Mouse (Mus musculus): ENCODE data around the gene Ctf1. TPM values are rescaled to one million over a fixed set of nuclear protein-coding genes. Genes with fewer than 3 reads are reported as not detected.

The Ctf1 gene
- polyA plus RNA-seq, 1 experiment from 2014 or later, result 20.1 TPM

GRCm38 (mm10) chr7:127675391-127675811, 37.1 kb upstream of the Ctf1 start:
- WGBS, result 70% methylated on average over 9 of the region's 9 CpGs
- Histone ChIP-seq H3K4me2 (replicated peaks; ENCODE audit: low read depth, low read length) (no peak overlapping the region), H3K27ac (ENCODE audit: low read length) (no peak overlapping the region), H3K4me1 (ENCODE audit: control insufficient read depth, insufficient read depth, low read length) (no peaks in the 10 kb centered on the region), H3K9me3 (ENCODE audit: control insufficient read depth, low read depth, low read length) (no peaks in the 10 kb centered on the region), H3K27me3 (ENCODE audit: control insufficient read depth, insufficient read depth, low read length) (no peaks in the 10 kb centered on the region), H3K36me3 (ENCODE audit: control insufficient read depth, insufficient read depth, low read length) (no peaks in the 10 kb centered on the region), H3K9ac (replicated peaks; ENCODE audit: low read depth, low read length) (no peak overlapping the region), H3K4me3 (ENCODE audit: low read depth, low read length) (no peak overlapping the region)
- ATAC-seq (ENCODE audit: insufficient number of reproducible peaks, insufficient read depth, low FRiP score, low read depth), result peak; percentile 42; the same call in 1 of the 2 replicates

GRCm38 (mm10) chr7:127677077-127677476, 35.5 kb upstream of the Ctf1 start:
- H3K9me3 ChIP-seq (ENCODE audit: control insufficient read depth, low read depth, low read length), result no peaks in the 10 kb centered on the region
- H3K27ac ChIP-seq (ENCODE audit: low read length), result no peak overlapping the region
- no peaks in the 10 kb centered on the region for H3K27me3 ChIP-seq (ENCODE audit: control insufficient read depth, insufficient read depth, low read length)
- H3K9ac ChIP-seq (replicated peaks; ENCODE audit: low read depth, low read length), result no peak overlapping the region
- WGBS, result 66% methylated on average over 6 of the region's 6 CpGs
- no peaks in the 10 kb centered on the region for H3K4me1 ChIP-seq (ENCODE audit: control insufficient read depth, insufficient read depth, low read length)
- H3K4me3 ChIP-seq (ENCODE audit: low read depth, low read length), result no peak overlapping the region
- H3K36me3 ChIP-seq (ENCODE audit: control insufficient read depth, insufficient read depth, low read length), result no peaks in the 10 kb centered on the region
- no peak overlapping the region for H3K4me2 ChIP-seq (replicated peaks; ENCODE audit: low read depth, low read length)
- no peak for ATAC-seq (ENCODE audit: insufficient number of reproducible peaks, insufficient read depth, low FRiP score, low read depth)

- no peak overlapping the region for H3K9ac ChIP-seq (replicated peaks; ENCODE audit: low read depth, low read length)
- H3K4me3 ChIP-seq (ENCODE audit: low read depth, low read length), result no peak overlapping the region
- H3K4me2 ChIP-seq (replicated peaks; ENCODE audit: low read depth, low read length), result no peak overlapping the region
- no peaks in the 10 kb centered on the region for H3K9me3 ChIP-seq (ENCODE audit: control insufficient read depth, low read depth, low read length)
- no peak for ATAC-seq (ENCODE audit: insufficient number of reproducible peaks, insufficient read depth, low FRiP score, low read depth)
- no peaks in the 10 kb centered on the region for H3K27me3 ChIP-seq (ENCODE audit: control insufficient read depth, insufficient read depth, low read length)
- no peak overlapping the region for H3K27ac ChIP-seq (ENCODE audit: low read length)
- H3K36me3 ChIP-seq (ENCODE audit: control insufficient read depth, insufficient read depth, low read length), result no peaks in the 10 kb centered on the region
- no peaks in the 10 kb centered on the region for H3K4me1 ChIP-seq (ENCODE audit: control insufficient read depth, insufficient read depth, low read length)
- WGBS, result 92% methylated on average over 4 of the region's 4 CpGs
Observed at GRCm38 (mm10) chr7:127677609-127678008, 34.9 kb upstream of the Ctf1 start.

- no peaks in the 10 kb centered on the region for H3K9me3 ChIP-seq (ENCODE audit: control insufficient read depth, low read depth, low read length)
- no peaks in the 10 kb centered on the region for H3K36me3 ChIP-seq (ENCODE audit: control insufficient read depth, insufficient read depth, low read length)
- H3K4me2 ChIP-seq (replicated peaks; ENCODE audit: low read depth, low read length), result no peak overlapping the region
- no peaks in the 10 kb centered on the region for H3K27me3 ChIP-seq (ENCODE audit: control insufficient read depth, insufficient read depth, low read length)
- H3K9ac ChIP-seq (replicated peaks; ENCODE audit: low read depth, low read length), result no peak overlapping the region
- no peaks in the 10 kb centered on the region for H3K4me1 ChIP-seq (ENCODE audit: control insufficient read depth, insufficient read depth, low read length)
- ATAC-seq (ENCODE audit: insufficient number of reproducible peaks, insufficient read depth, low FRiP score, low read depth), result no peak
- WGBS, result 72% methylated on average over 2 of the region's 2 CpGs
- no peak overlapping the region for H3K4me3 ChIP-seq (ENCODE audit: low read depth, low read length)
- H3K27ac ChIP-seq (ENCODE audit: low read length), result no peak overlapping the region
Observed at GRCm38 (mm10) chr7:127678811-127679210, 33.7 kb upstream of the Ctf1 start.

- H3K9me3 ChIP-seq (ENCODE audit: control insufficient read depth, low read depth, low read length), result no peaks in the 10 kb centered on the region
- H3K4me1 ChIP-seq (ENCODE audit: control insufficient read depth, insufficient read depth, low read length), result peaks cover 7% of the 10 kb centered on the region
- 89% methylated on average over 13 of the region's 13 CpGs for WGBS
- H3K36me3 ChIP-seq (ENCODE audit: control insufficient read depth, insufficient read depth, low read length), result no peaks in the 10 kb centered on the region
- no peak overlapping the region for H3K9ac ChIP-seq (replicated peaks; ENCODE audit: low read depth, low read length)
- H3K4me2 ChIP-seq (replicated peaks; ENCODE audit: low read depth, low read length), result no peak overlapping the region
- H3K27me3 ChIP-seq (ENCODE audit: control insufficient read depth, insufficient read depth, low read length), result no peaks in the 10 kb centered on the region
- ATAC-seq (ENCODE audit: insufficient number of reproducible peaks, insufficient read depth, low FRiP score, low read depth), result no peak
- H3K27ac ChIP-seq (ENCODE audit: low read length), result no peak overlapping the region
- no peak overlapping the region for H3K4me3 ChIP-seq (ENCODE audit: low read depth, low read length)
Observed at GRCm38 (mm10) chr7:127680541-127680940, 32.0 kb upstream of the Ctf1 start.

- Histone ChIP-seq H3K9me3 (ENCODE audit: control insufficient read depth, low read depth, low read length) (no peaks in the 10 kb centered on the region), H3K27ac (ENCODE audit: low read length) (no peak overlapping the region), H3K9ac (replicated peaks; ENCODE audit: low read depth, low read length) (no peak overlapping the region), H3K4me3 (ENCODE audit: low read depth, low read length) (no peak overlapping the region), H3K36me3 (ENCODE audit: control insufficient read depth, insufficient read depth, low read length) (no peaks in the 10 kb centered on the region), H3K4me1 (ENCODE audit: control insufficient read depth, insufficient read depth, low read length) (peaks cover 15% of the 10 kb centered on the region), H3K27me3 (ENCODE audit: control insufficient read depth, insufficient read depth, low read length) (no peaks in the 10 kb centered on the region), H3K4me2 (replicated peaks; ENCODE audit: low read depth, low read length) (no peak overlapping the region)
- 75% methylated on average over 8 of the region's 8 CpGs for WGBS
- ATAC-seq (ENCODE audit: insufficient number of reproducible peaks, insufficient read depth, low FRiP score, low read depth), result no peak
Observed at GRCm38 (mm10) chr7:127681888-127682553, 30.5 kb upstream of the Ctf1 start.

- ATAC-seq (ENCODE audit: insufficient number of reproducible peaks, insufficient read depth, low FRiP score, low read depth), result peak; percentile 72; the same call in 1 of the 2 replicates
Observed at GRCm38 (mm10) chr7:127685304-127686018, 27.1 kb upstream of the Ctf1 start.

GRCm38 (mm10) chr7:127686740-127687449, 25.6 kb upstream of the Ctf1 start:
- no peak overlapping the region for H3K9ac ChIP-seq (replicated peaks; ENCODE audit: low read depth, low read length)
- H3K9me3 ChIP-seq (ENCODE audit: control insufficient read depth, low read depth, low read length), result no peaks in the 10 kb centered on the region
- H3K27me3 ChIP-seq (ENCODE audit: control insufficient read depth, insufficient read depth, low read length), result no peaks in the 10 kb centered on the region
- 59% methylated on average over 11 of the region's 11 CpGs for WGBS
- no peak overlapping the region for H3K4me3 ChIP-seq (ENCODE audit: low read depth, low read length)
- H3K4me2 ChIP-seq (replicated peaks; ENCODE audit: low read depth, low read length), result no peak overlapping the region
- no peak for ATAC-seq (ENCODE audit: insufficient number of reproducible peaks, insufficient read depth, low FRiP score, low read depth)
- no peak overlapping the region for H3K27ac ChIP-seq (ENCODE audit: low read length)
- peaks cover 15% of the 10 kb centered on the region for H3K4me1 ChIP-seq (ENCODE audit: control insufficient read depth, insufficient read depth, low read length)
- no peaks in the 10 kb centered on the region; the same call in 1 of the 2 replicates for H3K36me3 ChIP-seq (ENCODE audit: control insufficient read depth, insufficient read depth, low read length)

More at GRCm38 (mm10) chr7:127685304-127686018, 27.1 kb upstream of the Ctf1 start:
- Histone ChIP-seq H3K9ac (replicated peaks; ENCODE audit: low read depth, low read length) (no peak overlapping the region), H3K9me3 (ENCODE audit: control insufficient read depth, low read depth, low read length) (no peaks in the 10 kb centered on the region), H3K4me2 (replicated peaks; ENCODE audit: low read depth, low read length) (0 out of 2 replicates have a peak overlapping the region, but pooled peaks have one; percentile 10), H3K36me3 (ENCODE audit: control insufficient read depth, insufficient read depth, low read length) (no peaks in the 10 kb centered on the region; the same call in 1 of the 2 replicates), H3K4me1 (ENCODE audit: control insufficient read depth, insufficient read depth, low read length) (peaks cover 15% of the 10 kb centered on the region), H3K27ac (ENCODE audit: low read length) (peak overlapping the region; percentile 52; the same call in 1 of the 2 replicates), H3K4me3 (ENCODE audit: low read depth, low read length) (no peak overlapping the region), H3K27me3 (ENCODE audit: control insufficient read depth, insufficient read depth, low read length) (no peaks in the 10 kb centered on the region)
- 39% methylated on average over 14 of the region's 14 CpGs for WGBS

Measured in stomach, embryonic 14.5 days (tissue).